Comparison of ENCODE assay signal across 12 mouse cellular contexts in the genomic region with DNA sequence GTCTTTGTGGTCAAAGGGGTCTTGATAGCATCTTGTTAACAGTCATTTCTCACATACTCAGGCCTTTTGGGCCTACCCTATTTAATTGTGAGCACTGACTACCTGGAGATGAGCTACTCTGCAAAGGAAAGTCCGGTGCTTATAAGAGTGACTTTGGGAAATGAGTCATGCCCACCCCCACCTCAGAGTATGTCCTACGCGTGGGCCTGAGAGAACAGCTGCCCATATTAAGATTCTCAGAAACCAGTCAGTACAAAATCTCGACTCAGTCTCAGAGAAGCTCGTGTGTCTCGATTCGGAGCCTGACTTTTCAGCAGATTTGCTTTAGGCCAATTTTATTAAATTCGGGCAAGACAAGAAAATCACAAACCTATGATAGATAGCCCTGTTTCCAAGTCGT.
"Had no signal": no experiment of that assay in that cellular context is flagged by ENCODE, and none has a peak within 500 bp of the region (broad histone marks: within the 10 kb centered on the region; RNA-seq: fewer than 3 reads in every experiment).

No protein-coding gene starts in this region.

- DNase-seq: lung, adult 18-20 months; lung, embryonic 14.5 days; lung, postnatal 10 days; lung, postnatal 4 days; midbrain, embryonic 14.5 days; retina, postnatal 1 day; right cerebral cortex, postnatal 14 days; right cerebral cortex, postnatal 4 days; spleen, adult 18-20 months; thymus, adult 2 months; thymus, postnatal 25 days; thymus, postnatal 4 days had no signal
